Mouse (Mus musculus) myocyte (in vitro differentiated cells): Measurements from ENCODE around the gene Dnajc25.

Source experiments
- CEBPB ChIP-seq: IDR thresholded peaks from 2 replicates; pipeline ENCODE4 v1.6.1; 2011; ENCODE audit warnings: mild to moderate bottlenecking, moderate library complexity; ENCODE audit not compliant: poor library complexity, insufficient read depth, severe bottlenecking
- E2F4 ChIP-seq: IDR thresholded peaks from one replicate; pipeline ENCODE4 v1.6.1; 2011; ENCODE audit warnings: mild to moderate bottlenecking, control low read depth, moderate library complexity; ENCODE audit not compliant: insufficient read depth
- MYOG ChIP-seq, 3 experiments: IDR thresholded peaks; one replicate each; pipeline ENCODE4 v1.6.1; 2011; ENCODE audit warnings: control low read depth in 2 of 3, low read depth in 2 of 3, mild to moderate bottlenecking in 2 of 3; ENCODE audit not compliant: insufficient read length in 2 of 3, control insufficient read depth in 1 of 3, insufficient read depth in 1 of 3
- POLR2A ChIP-seq: IDR thresholded peaks from one replicate; pipeline ENCODE4 v1.6.1; 2011; ENCODE audit warnings: low read depth, mild to moderate bottlenecking, control low read depth, moderate library complexity; ENCODE audit not compliant: insufficient read length

DNA sequence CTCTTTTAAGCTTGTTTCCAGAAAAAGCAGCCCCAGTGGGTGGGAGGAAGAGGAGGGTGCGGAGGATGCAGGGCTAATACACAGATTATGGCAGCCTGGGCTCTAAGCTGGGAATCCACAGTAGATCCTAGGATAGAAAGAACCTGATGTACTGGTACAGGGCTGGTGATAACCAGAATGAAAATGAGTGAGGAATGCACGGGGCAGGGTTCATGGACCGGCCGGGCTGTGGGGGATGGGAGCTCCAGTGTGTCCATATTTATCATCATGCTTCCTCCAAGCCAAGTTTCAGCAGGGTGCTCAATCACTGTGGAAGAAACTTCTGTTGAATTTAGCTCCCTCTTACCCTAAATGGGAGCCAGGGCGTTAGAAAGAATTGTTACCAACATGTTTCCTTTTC, 2.2 kb downstream of the Dnajc25 start:
- TF ChIP-seq E2F4: no peak
- TF ChIP-seq MYOG (IDR thresholded peaks at IDR 0.05; ENCODE audit: control insufficient read depth in 1 of 3, insufficient read depth in 1 of 3, insufficient read length in 2 of 3, low read depth in 2 of 3): no peak
- no peak for TF ChIP-seq POLR2A
- TF ChIP-seq CEBPB: no peak
